Mouse (Mus musculus): ENCODE measurements at regions not wholly inside any gene's neighbourhood (a gene's known extent, or its start where the extent isn't known, plus 50 kb on each side); places are given as distances from the start of the nearest gene placed in this dataset.

DNA sequence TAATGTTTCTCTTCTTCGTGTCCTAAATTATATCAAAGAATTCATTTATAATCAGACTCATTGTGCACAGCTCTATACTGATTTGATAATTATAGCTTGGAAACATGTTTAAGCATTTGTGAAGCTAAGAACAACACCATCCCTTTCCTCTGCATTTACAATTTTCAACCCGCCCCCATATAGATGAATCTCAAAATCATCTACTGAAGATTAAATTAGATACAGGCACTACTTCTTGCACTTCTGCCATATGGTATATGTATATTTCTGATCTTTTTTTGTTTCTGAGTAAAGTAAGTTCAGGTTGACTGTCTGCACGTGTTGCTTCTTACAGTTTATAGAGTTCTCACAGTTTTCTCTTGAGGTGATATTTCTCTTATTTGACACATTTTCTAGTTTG lies 583.1 kb upstream of the C030005K15Rik start:
- DNase-seq: no peak

DNA sequence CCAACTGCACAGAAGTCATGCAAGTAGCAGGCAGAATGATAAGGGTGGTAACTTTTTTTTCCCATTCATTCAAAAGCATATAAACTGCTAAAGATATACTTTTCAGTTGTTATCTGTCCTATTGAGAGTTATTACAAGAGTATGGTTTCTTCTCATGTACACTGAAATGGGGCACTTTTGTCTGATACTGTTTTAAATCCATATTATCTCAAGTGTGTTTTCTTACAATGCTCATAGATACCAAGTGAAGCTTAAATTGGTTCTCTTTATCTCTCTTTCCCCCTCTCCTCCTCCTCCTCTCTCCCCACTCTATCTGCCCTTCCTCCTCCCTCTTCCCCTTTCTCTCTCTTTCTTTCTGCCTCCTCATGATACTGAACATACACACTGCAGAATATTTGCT lies 584.8 kb upstream of the C030005K15Rik start:
- no peak for DNase-seq

GRCm38 (mm10) chr10:98318416-98318815 lies 591.9 kb upstream of the C030005K15Rik start:
- DNase-seq: no peak

GRCm38 (mm10) chr10:98323846-98324245 lies 590.4 kb upstream of the Atp2b1 start:
- DNase-seq: no peak

GRCm38 (mm10) chr10:98324591-98324990 lies 589.6 kb upstream of the Atp2b1 start:
- no peak for DNase-seq

- no peak for DNase-seq
Measured at GRCm38 (mm10) chr10:98325720-98326119, 588.5 kb upstream of the Atp2b1 start.

DNA sequence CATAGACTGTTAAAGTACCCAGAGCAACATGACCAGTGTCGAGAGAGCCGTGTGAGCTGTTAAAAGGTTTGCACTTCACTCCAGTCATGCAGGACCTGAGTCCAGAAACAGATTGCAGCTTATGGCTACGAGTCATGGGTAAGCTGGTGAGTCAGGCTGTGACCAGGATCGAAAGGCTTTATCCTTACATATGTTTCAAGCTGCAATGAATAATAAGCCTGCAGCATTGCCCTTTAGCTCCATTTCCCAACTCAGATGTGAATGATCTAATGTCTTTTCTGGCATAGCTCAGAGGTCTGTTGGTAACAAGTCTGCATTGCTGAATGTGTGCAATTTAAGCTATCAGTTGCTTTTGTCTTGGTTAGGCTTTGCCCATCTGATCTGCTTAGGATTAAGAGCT lies 581.5 kb upstream of the Atp2b1 start:
- no peak for DNase-seq

GRCm38 (mm10) chr10:98333411-98334067 lies 580.7 kb upstream of the Atp2b1 start:
- DNase-seq: no peak

- no peak for DNase-seq
Measured at GRCm38 (mm10) chr10:98343827-98344226, 570.4 kb upstream of the Atp2b1 start.

GRCm38 (mm10) chr10:98349466-98349865 lies 564.7 kb upstream of the Atp2b1 start:
- DNase-seq: peak; percentile 39 to 54

DNA sequence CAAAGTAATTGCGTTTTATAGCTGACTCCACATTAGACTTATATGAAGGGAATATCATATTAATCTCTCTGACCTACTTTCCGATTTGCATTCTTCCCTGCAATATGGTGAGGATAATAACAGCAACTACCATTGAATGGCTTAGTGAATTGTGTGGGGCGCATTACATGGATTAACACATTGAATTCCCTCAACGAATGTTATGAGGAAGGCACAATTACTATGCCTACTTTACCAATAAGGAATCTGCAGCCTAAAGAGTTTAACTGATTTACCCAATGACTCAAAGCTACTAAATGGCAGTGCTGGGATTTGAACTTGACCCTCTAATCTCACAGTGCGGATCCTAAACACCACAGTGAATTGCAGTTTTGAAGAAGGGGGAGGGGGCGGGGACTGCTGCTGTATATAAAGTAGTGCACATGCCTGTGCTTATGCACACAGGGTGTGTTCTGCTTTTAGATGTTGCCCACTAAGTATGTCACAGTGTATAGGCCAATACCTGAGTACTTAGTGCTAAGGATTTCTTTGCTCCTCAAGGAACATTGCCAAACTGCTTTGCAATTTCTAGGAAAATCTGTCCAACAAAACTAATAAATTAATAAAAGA lies 563.8 kb upstream of the Atp2b1 start:
- DNase-seq: no peak

GRCm38 (mm10) chr10:98352061-98352460 lies 562.1 kb upstream of the Atp2b1 start:
- DNase-seq: no peak

DNA sequence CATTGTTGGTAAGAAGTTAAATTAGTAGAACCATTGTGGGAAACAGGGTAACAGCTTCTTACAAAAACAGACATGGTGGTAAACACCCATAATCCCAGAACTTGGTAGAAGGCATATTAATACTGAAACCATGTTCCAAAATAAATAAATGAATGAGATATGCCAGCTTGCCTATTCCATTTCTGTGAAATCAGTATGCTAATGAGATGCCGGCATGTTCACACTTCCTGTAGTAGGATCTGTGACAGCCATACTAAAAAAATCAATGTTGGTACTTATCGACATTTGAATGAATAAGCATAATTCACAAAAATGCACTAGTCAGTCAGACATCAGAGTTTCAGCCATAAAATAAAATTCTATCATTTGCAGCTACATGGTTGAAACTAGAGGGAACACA lies 559.7 kb upstream of the Atp2b1 start:
- no peak for DNase-seq

DNA sequence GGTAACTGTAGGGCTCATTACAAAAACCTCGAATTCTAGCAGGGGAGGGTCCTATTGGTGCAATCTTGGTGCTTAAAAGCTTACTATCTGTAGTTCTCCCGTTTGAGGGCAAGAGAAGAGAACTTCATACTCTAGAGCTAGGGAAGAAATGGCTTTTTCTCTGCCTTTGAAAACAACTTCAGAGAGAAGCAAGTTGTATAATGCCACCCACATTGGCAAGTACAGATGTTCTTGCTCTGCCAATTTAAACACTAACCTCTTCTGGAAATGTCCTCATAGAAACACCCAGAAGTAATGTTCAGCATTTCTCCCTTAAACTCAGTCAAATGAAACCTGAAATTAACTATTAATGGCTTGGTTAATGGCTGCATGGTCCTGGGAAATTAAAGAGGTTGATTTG lies 549.6 kb upstream of the Atp2b1 start:
- no peak for DNase-seq

- DNase-seq: no peak
Measured at GRCm38 (mm10) chr10:98372561-98372960, 541.6 kb upstream of the Atp2b1 start.

- DNase-seq: no peak
Measured at GRCm38 (mm10) chr10:98373314-98373713, 540.9 kb upstream of the Atp2b1 start.

DNA sequence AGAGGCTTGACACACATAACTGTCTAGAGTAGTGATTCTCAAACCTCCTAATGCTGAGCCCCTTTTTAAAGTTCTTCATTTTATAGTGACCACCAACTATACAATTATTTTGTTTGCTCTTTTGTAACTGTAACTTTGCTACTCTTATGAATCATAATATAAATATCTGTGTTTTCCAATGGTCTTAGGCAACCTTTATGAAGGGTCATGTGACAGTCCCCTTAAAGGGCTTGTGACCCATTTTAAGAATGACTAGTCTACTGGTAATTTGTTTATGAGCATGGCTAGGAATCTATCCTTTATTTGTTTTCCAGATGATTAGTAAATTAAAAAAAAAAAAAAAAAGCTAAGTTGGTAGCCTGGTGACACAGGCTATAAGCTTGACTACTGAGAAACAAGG lies 539.5 kb upstream of the Atp2b1 start:
- no peak for DNase-seq

DNA sequence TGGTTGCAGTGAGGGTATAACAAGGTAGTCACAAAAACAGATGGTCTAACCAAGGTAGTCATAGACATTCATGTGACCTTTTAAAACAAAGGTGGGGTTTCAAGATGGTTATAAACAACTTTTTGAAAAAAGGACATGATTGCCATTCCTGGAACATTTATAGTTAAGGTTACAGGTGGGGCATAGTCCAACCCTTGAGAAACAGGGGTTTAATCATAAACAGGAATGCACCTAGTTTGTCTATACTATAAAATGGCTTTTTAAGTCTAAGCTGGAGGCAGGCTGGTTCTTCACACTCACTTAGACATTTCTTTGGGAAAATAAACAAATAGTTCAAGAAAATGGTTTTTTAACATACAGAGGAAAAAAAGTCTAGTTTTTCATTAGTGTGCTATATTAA lies 525.7 kb upstream of the Atp2b1 start:
- DNase-seq: no peak

- no peak for DNase-seq
Measured at GRCm38 (mm10) chr10:98399864-98400263, 514.3 kb upstream of the Atp2b1 start.

GRCm38 (mm10) chr10:98417807-98418743 lies 496.1 kb upstream of the Atp2b1 start:
- DNase-seq: no peak

GRCm38 (mm10) chr10:98424450-98424849 lies 489.8 kb upstream of the Atp2b1 start:
- DNase-seq: no peak

DNA sequence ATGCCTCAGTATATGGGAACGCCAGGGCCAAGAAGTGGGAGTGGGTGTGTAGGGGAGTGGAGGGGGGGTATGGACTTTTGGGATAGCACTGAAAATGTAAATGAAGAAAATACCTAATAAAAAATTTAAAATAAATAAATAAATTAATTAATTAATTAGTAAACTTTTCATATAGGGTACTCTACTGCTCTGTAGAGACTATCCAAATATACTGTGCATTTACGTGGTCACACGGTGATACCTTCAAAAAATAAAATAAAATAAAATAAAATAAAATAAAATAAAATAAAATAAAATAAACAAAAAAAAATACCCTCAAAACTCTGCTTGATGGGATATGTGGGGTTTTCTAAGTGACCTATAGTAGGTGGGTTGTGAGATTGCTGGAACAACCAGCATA lies 479.2 kb upstream of the Atp2b1 start:
- no peak for DNase-seq

DNA sequence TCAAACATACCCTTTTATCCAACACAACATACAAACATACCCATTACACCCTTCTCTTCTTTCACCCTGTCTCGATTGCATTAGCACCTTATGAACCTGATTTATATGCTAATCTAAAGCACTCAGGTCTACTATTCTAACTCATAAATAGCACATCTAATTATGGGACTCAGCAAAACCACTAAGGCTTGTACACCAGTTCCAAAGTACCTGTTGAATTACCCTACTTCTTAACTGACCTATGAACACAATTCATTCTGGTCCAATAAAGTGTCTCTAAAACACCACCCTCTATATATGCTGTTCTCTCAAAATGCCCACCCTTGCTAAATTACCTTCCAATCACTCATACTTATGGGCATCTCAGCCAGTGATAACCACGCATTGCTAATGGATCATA lies 452.7 kb upstream of the Atp2b1 start:
- DNase-seq: no peak

GRCm38 (mm10) chr10:98474581-98474980 lies 439.6 kb upstream of the Atp2b1 start:
- DNase-seq: no peak

Data from kidney, postnatal 25 days (tissue).